Comparison of ENCODE assay signal across 9 mouse cellular contexts in genomic region chr13:63430206-63430605, GRCm38 (mm10).
DNase-seq lines count a peak whose midpoint lies in the region; ATAC-seq lines count a peak whose summit lies in the region.
"Had no signal": no experiment of that assay in that cellular context is flagged by ENCODE, and none has a peak within 500 bp of the region (broad histone marks: within the 10 kb centered on the region; RNA-seq: fewer than 3 reads in every experiment).

No protein-coding gene starts in this region.

- H3K36me3 ChIP-seq in megakaryocyte, embryonic 14.5 days (replicated peaks; ENCODE audit: low read length) = no peaks in the 10 kb centered on the region
- H3K36me3 ChIP-seq in forebrain, embryonic 11.5 days (ENCODE audit: control insufficient read depth, insufficient read depth, low read length) = no peaks in the 10 kb centered on the region
- no peaks in the 10 kb centered on the region for H3K36me3 ChIP-seq in limb, embryonic 15.5 days
- H3K36me3 ChIP-seq in stomach, embryonic 16.5 days (ENCODE audit: control insufficient read depth, insufficient read depth, low read length) = no peaks in the 10 kb centered on the region

- H3K27me3 ChIP-seq in megakaryocyte, embryonic 14.5 days (replicated peaks) = peaks cover 4% of the 10 kb centered on the region
- H3K27me3 ChIP-seq in forebrain, embryonic 11.5 days (ENCODE audit: control insufficient read depth, insufficient read depth, low read length) = no peaks in the 10 kb centered on the region
- H3K27me3 ChIP-seq in limb, embryonic 15.5 days = no peaks in the 10 kb centered on the region
- no peaks in the 10 kb centered on the region for H3K27me3 ChIP-seq in stomach, embryonic 16.5 days (ENCODE audit: control insufficient read depth, insufficient read depth, low read length)

- H3K4me3 ChIP-seq in megakaryocyte, embryonic 14.5 days (replicated peaks) = peak overlapping the region; percentile 95
- peak overlapping the region; percentile 65; the same call in 1 of the 2 replicates for H3K4me3 ChIP-seq in forebrain, embryonic 11.5 days (ENCODE audit: low read depth, low read length)
- H3K4me3 ChIP-seq in limb, embryonic 15.5 days = peak overlapping the region; percentile 56
- H3K4me3 ChIP-seq in stomach, embryonic 16.5 days (replicated peaks; ENCODE audit: low read length) = peak overlapping the region; percentile 71

- 76% methylated on average over 9 of the region's 9 CpGs for WGBS in forebrain, embryonic 11.5 days
- WGBS in limb, embryonic 15.5 days = 77% methylated on average over 9 of the region's 9 CpGs
- WGBS in stomach, embryonic 16.5 days = 78% methylated on average over 9 of the region's 9 CpGs

- DNase-seq in forebrain, embryonic 11.5 days (ENCODE audit: low spot score) = no peak
- no peak for DNase-seq in urinary bladder, postnatal 14 days (ENCODE audit: low spot score)
- DNase-seq: thymus, adult 2 months had no signal

- H3K9me3 ChIP-seq in megakaryocyte, embryonic 14.5 days = no peaks in the 10 kb centered on the region
- no peaks in the 10 kb centered on the region for H3K9me3 ChIP-seq in forebrain, embryonic 11.5 days (ENCODE audit: control insufficient read depth, low read length)
- H3K9me3 ChIP-seq in limb, embryonic 15.5 days = no peaks in the 10 kb centered on the region
- no peaks in the 10 kb centered on the region for H3K9me3 ChIP-seq in stomach, embryonic 16.5 days (replicated peaks; ENCODE audit: control insufficient read depth, low read length)

- ATAC-seq in megakaryocyte, adult 5-6 weeks (ENCODE audit: poor library complexity, severe bottlenecking) = no peak
- no peak; the same call in none of the 2 replicates for ATAC-seq in forebrain, embryonic 11.5 days (replicated peaks; ENCODE audit: low FRiP score)
- no peak for ATAC-seq in limb, embryonic 15.5 days (ENCODE audit: insufficient number of reproducible peaks, low FRiP score, low TSS enrichment, low read depth)
- no peak for ATAC-seq in stomach, embryonic 16.5 days (ENCODE audit: insufficient read depth, low FRiP score)
- no peak for ATAC-seq in megakaryocyte-erythroid progenitor cell, adult 5-6 weeks (replicated peaks; ENCODE audit: low FRiP score, low TSS enrichment, poor library complexity, severe bottlenecking)

- no peak overlapping the region; the same call in 1 of the 2 replicates for H3K27ac ChIP-seq in forebrain, embryonic 11.5 days (ENCODE audit: low read depth, low read length)
- peak overlapping the region; percentile 98 for H3K27ac ChIP-seq in limb, embryonic 15.5 days
- peak overlapping the region; percentile 100 for H3K27ac ChIP-seq in stomach, embryonic 16.5 days (ENCODE audit: low read length)
- H3K27ac ChIP-seq: macrophage had no signal

- peaks cover 11% of the 10 kb centered on the region for H3K4me1 ChIP-seq in megakaryocyte, embryonic 14.5 days
- no peaks in the 10 kb centered on the region for H3K4me1 ChIP-seq in forebrain, embryonic 11.5 days (replicated peaks; ENCODE audit: control insufficient read depth, insufficient read depth, low read length)
- peaks cover 13% of the 10 kb centered on the region for H3K4me1 ChIP-seq in limb, embryonic 15.5 days
- peaks cover 4% of the 10 kb centered on the region; the same call in 1 of the 2 replicates for H3K4me1 ChIP-seq in stomach, embryonic 16.5 days (ENCODE audit: control insufficient read depth, insufficient read depth, low read length)

- peak overlapping the region; percentile 74; the same call in 1 of the 2 replicates for H3K4me2 ChIP-seq in forebrain, embryonic 11.5 days (ENCODE audit: low read depth, low read length, severe bottlenecking)
- peak overlapping the region; percentile 60 for H3K4me2 ChIP-seq in limb, embryonic 15.5 days
- peak overlapping the region; percentile 78 for H3K4me2 ChIP-seq in stomach, embryonic 16.5 days (ENCODE audit: low read depth, low read length)

- H3K9ac ChIP-seq in forebrain, embryonic 11.5 days (ENCODE audit: low read length) = no peak overlapping the region
- no peak overlapping the region for H3K9ac ChIP-seq in limb, embryonic 15.5 days
- peak overlapping the region; percentile 88; the same call in 1 of the 2 replicates for H3K9ac ChIP-seq in stomach, embryonic 16.5 days (ENCODE audit: low read length)
